Mouse (Mus musculus) embryonic fibroblast, embryonic 13.5 days (primary cell): ENCODE data around the gene Abi1.

ENCODE experiments used
- CTCF ChIP-seq: IDR thresholded peaks from 2 replicates; pipeline ENCODE4 v1.5.1; 2011; ENCODE audit warnings: mild to moderate bottlenecking, control low read depth, low read length, moderate library complexity, borderline replicate concordance; ENCODE audit not compliant: insufficient read depth
- POLR2A ChIP-seq: IDR thresholded peaks from 2 replicates; pipeline ENCODE4 v1.6.1; 2011; ENCODE audit warnings: low read depth, mild to moderate bottlenecking, control low read depth, low read length, moderate library complexity

GRCm38 (mm10) chr2:23040001-23040646, at the start of gene Abi1:
- TF ChIP-seq POLR2A (peak; percentile 95), CTCF (no peak)
